Mouse (Mus musculus) skeletal muscle tissue, adult 2 months (tissue): ENCODE results near the gene Hspa4.
"Not testable (repeated sequence)": the region's sequence is repeated elsewhere in the genome, so short reads cannot be mapped to it uniquely, and the experiment has no call there.

ENCODE experiments used
- DNase-seq: peaks from one replicate; pipeline ENCODE4 v3.0.0-alpha.2; 2012; ENCODE audit warnings: low read depth, low spot score

Gene Hspa4

GRCm38 (mm10) chr11:53307558-53308065 lies 7.4 kb upstream of the Hspa4 start:
- peak; percentile 35 for DNase-seq

- no peak for DNase-seq
These were observed 6.7 kb upstream of the Hspa4 start for GRCm38 (mm10) chr11:53306965-53307364.

GRCm38 (mm10) chr11:53304044-53304840 lies 4.0 kb upstream of the Hspa4 start:
- DNase-seq: no peak

GRCm38 (mm10) chr11:53301167-53301515 lies 884 bp upstream of the Hspa4 start:
- DNase-seq: no peak

GRCm38 (mm10) chr11:53299551-53300329 lies 517 bp downstream of the Hspa4 start:
- DNase-seq: peak; percentile 46

- DNase-seq: no peak
These were observed 2.1 kb downstream of the Hspa4 start for GRCm38 (mm10) chr11:53297947-53298860.

GRCm38 (mm10) chr11:53296880-53297279 lies 3.4 kb downstream of the Hspa4 start:
- DNase-seq: no peak

GRCm38 (mm10) chr11:53294441-53294840 lies 5.8 kb downstream of the Hspa4 start:
- no peak for DNase-seq

- DNase-seq: no peak
These were observed 9.4 kb downstream of the Hspa4 start for GRCm38 (mm10) chr11:53290871-53291270.

GRCm38 (mm10) chr11:53290187-53290586 lies 10.1 kb downstream of the Hspa4 start:
- not testable (repeated sequence) for DNase-seq

- no peak for DNase-seq
These were observed 14.4 kb downstream of the Hspa4 start for GRCm38 (mm10) chr11:53285885-53286284.

- no peak for DNase-seq
These were observed 21.8 kb downstream of the Hspa4 start for GRCm38 (mm10) chr11:53278411-53278810.

GRCm38 (mm10) chr11:53275358-53275757 lies 24.9 kb downstream of the Hspa4 start:
- no peak for DNase-seq

- no peak for DNase-seq
These were observed 26.9 kb downstream of the Hspa4 start for GRCm38 (mm10) chr11:53273313-53273712.

GRCm38 (mm10) chr11:53269596-53269995 lies 30.7 kb downstream of the Hspa4 start:
- DNase-seq: no peak

- DNase-seq: no peak
These were observed 39.7 kb downstream of the Hspa4 start for GRCm38 (mm10) chr11:53260556-53260955.

- no peak for DNase-seq
These were observed 40.2 kb downstream of the Hspa4 start for GRCm38 (mm10) chr11:53260056-53260455.

GRCm38 (mm10) chr11:53259047-53259632 lies 41.1 kb downstream of the Hspa4 start:
- no peak for DNase-seq

- DNase-seq: no peak
These were observed 43.3 kb downstream of the Hspa4 start for GRCm38 (mm10) chr11:53256914-53257313.

GRCm38 (mm10) chr11:53254926-53255325 lies 45.3 kb downstream of the Hspa4 start:
- DNase-seq: peak; percentile 46

- DNase-seq: no peak
These were observed 45.8 kb downstream of the Hspa4 start for GRCm38 (mm10) chr11:53254428-53254827.
